Mouse (Mus musculus) gastrocnemius, postnatal 4 days (tissue): Measurements from ENCODE around the gene Ano2. TPM values are rescaled to one million over a fixed set of nuclear protein-coding genes. Genes with fewer than 3 reads are reported as not detected.

Source experiments
- DNase-seq, 2 experiments: peaks; one replicate each; pipeline ENCODE4 v3.0.0; 2021 to 2022; ENCODE audit warnings: low spot score in 2 of 2, mixed read lengths in 2 of 2
- total RNA-seq, 2 experiments: library from RNA; stranded (reverse); gene quantifications; 2 replicates each; pipeline ENCODE4 v1.2.3; 2021

Gene Ano2
- total RNA-seq, 2 experiments from 2014 or later, result 0.13 to 0.20 TPM

- DNase-seq, result no peak
Measured at GRCm38 (mm10) chr6:125743203-125744100, 53.2 kb downstream of the Ano2 start.

- no peak for DNase-seq
Measured at GRCm38 (mm10) chr6:125747322-125747930, 57.2 kb downstream of the Ano2 start.

GRCm38 (mm10) chr6:125748646-125749045, 58.4 kb downstream of the Ano2 start:
- DNase-seq, result no peak

GRCm38 (mm10) chr6:125762851-125763519, 72.8 kb downstream of the Ano2 start:
- no peak for DNase-seq

- no peak for DNase-seq
Measured at GRCm38 (mm10) chr6:125773256-125773655, 83.0 kb downstream of the Ano2 start.

- no peak for DNase-seq
Measured at GRCm38 (mm10) chr6:125776291-125776690, 86.1 kb downstream of the Ano2 start.

GRCm38 (mm10) chr6:125802954-125803353, 112.7 kb downstream of the Ano2 start:
- DNase-seq, result no peak

GRCm38 (mm10) chr6:125803364-125804011, 113.3 kb downstream of the Ano2 start:
- DNase-seq, result no peak

- no peak for DNase-seq
Measured at GRCm38 (mm10) chr6:125808996-125809649, 118.9 kb downstream of the Ano2 start.

- no peak for DNase-seq
Measured at GRCm38 (mm10) chr6:125811395-125811794, 121.2 kb downstream of the Ano2 start.

- no peak for DNase-seq
Measured at GRCm38 (mm10) chr6:125838121-125838520, 147.9 kb downstream of the Ano2 start.

- DNase-seq, result no peak
Measured at GRCm38 (mm10) chr6:125841284-125841683, 151.1 kb downstream of the Ano2 start.

GRCm38 (mm10) chr6:125851196-125851595, 161.0 kb downstream of the Ano2 start:
- DNase-seq, result no peak

- DNase-seq, result no peak
Measured at GRCm38 (mm10) chr6:125858294-125858693, 168.1 kb downstream of the Ano2 start.

- no peak for DNase-seq
Measured at GRCm38 (mm10) chr6:125868516-125868915, 178.3 kb downstream of the Ano2 start.

- no peak for DNase-seq
Measured at GRCm38 (mm10) chr6:125871482-125871881, 181.3 kb downstream of the Ano2 start.

- no peak for DNase-seq
Measured at GRCm38 (mm10) chr6:125874742-125875141, 184.5 kb downstream of the Ano2 start.

- DNase-seq, result no peak
Measured at GRCm38 (mm10) chr6:125876884-125877283, 186.7 kb downstream of the Ano2 start.

GRCm38 (mm10) chr6:125878671-125879070, 188.5 kb downstream of the Ano2 start:
- no peak for DNase-seq

GRCm38 (mm10) chr6:125879306-125879705, 189.1 kb downstream of the Ano2 start:
- no peak for DNase-seq

GRCm38 (mm10) chr6:125888596-125888995, 198.4 kb downstream of the Ano2 start:
- no peak for DNase-seq
